Mouse (Mus musculus): ENCODE data around the gene Mcm2.

Mcm2 gene

GRCm38 (mm10) chr6:88886417-88886967 lies 12.1 kb downstream of the Mcm2 start:
- no peak for DNase-seq

- DNase-seq, result no peak
These were observed 12.8 kb downstream of the Mcm2 start for GRCm38 (mm10) chr6:88885644-88886416.

DNA sequence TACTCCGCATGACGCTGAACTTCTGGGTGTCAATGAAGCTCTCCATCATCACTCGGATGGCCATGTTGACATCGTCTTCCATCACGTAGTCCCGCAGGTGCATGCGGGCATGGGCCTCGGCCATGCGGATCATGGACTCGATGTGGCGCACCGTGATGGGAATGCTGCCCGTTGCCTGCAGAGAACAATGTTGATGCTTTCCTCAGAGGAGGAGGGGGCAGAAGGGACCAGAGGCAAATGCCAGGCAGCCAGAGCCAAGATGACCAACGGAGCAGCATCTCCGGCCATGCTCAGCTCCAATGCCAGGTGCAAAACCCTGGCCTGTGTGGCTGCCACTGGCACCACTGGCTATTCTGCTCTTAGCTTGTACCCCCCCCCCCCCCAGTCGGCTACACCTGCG lies 13.9 kb downstream of the Mcm2 start:
- DNase-seq, result no peak

- no peak for DNase-seq
These were observed 14.4 kb downstream of the Mcm2 start for GRCm38 (mm10) chr6:88884195-88884594.

DNA sequence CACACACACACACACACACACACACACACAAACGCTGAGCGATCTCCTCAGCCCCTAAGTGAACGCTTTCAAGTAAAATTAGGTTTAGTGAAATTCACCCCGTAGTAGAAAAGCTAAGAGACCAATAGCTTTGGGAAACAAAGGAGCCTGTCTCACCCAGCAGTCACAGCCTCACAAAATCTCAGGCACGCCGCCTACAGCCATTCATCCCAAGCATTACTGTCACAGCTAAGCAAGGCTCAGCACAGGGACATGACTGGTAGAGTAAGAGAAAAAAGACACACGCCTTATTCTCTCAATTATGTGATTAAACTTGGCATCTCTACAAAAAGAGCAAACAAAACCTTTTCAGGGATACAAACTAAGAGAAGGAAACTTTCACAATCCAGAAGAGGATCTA lies 17.2 kb downstream of the Mcm2 start:
- DNase-seq, result no peak

DNA sequence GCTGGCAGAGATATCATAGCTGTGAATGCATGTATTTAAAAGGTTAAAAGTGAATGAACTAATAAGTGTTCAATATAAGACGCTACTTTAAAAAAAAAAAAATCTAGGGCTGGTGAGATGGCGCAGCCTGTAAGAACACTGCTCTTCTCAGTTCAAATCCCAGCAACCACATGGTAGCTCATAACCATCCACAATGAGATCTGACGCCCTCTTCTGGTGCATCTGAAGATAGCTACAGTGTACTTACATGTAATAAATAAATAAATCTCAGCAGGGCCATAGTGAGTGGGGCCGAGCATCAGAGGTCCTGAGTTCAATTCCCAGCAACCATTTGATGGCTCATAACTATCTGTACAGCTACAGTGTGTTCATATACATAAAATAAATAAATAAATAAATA lies 19.1 kb downstream of the Mcm2 start:
- DNase-seq, result no peak

GRCm38 (mm10) chr6:88874868-88875508 lies 23.6 kb downstream of the Mcm2 start, which contains the start of gene Podxl2:
TSS of gene Podxl2 (minus strand) at chr6:88875044.
- peak; percentile 88 for DNase-seq

DNA sequence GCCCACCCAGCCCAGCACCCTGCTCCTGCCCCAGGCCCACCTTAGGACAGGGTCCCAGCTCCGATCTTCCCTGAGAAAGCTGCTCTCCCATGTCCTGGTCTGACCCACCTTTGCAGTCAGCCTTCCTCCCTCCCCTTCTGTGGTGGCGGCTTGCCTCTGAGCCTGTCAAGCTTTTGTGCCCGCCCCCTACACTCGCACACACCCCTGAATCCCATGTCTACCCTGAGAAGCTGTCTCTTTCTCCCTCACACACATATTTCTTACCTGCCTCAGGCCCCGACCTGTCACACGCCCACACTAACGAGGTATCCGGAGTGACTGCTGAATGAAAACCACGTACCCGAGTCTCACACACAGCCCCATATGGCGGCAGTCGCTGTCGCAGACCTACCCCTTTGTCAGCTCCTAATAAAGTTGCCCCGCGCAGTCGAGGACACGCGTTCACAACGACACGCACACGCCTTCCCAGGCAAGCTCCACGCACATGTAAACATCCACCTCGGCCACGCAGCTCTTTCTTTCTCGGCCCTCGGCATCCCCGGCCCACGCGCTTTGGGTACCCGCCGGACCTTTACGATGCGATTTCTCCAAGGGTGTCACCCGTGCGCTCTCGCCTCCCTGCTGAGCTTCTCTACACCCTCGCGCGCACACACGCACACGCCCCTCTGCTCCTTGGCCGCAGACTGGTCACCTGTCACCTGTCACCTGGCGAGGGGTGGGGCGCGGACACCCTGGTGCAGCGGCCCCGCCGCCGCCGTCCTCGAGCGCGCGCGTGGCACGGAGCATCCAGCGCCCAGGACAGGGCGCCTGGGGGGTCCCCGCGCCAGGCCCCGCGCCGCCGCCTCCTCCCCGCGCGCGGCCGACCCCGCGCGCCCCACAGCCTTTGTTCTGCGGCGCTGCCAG lies 24.4 kb downstream of the Mcm2 start:
- DNase-seq, result peak; percentile 42

- no peak for DNase-seq
These were observed 25.8 kb downstream of the Mcm2 start for GRCm38 (mm10) chr6:88872811-88873210.

- DNase-seq, result peak; percentile 67
These were observed 27.0 kb downstream of the Mcm2 start for GRCm38 (mm10) chr6:88871546-88871945.

DNA sequence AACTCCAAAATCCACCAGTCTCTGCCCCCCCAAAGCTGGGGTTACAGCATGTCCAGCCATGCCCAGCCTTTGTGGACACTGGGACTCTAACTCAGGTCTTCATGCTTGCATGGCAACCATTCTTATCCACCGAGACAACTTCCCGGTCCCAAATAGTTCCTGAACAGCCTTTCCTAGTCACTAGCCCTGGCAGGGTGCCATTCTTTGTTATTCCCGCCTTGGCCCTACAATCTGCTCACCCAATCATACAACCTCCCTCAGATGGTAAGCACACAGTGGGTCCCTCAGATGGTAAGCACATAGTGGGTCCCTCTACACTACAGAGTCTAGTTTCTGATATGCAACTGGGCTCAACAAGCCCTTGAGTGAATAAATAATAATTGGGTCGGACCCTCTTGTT lies 28.0 kb downstream of the Mcm2 start:
- peak; percentile 41 for DNase-seq

DNA sequence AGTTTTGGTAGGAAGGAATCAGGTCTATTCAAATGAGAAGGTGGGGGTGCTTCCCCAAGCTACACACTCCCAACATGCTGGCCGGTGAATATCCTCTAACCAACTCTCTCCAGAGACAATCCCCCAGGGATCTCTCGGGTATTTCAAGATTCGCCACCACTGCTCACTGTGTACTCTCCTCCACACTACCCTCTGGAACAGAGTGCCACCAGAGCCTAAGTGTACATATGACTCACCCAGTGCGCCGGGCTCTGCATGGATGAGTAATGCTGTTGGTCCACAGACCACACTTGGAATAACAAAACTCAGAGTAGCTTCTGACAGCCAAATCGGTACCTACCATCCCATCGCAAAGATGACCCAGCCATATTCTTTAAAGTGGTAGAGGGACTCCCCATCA lies 29.1 kb downstream of the Mcm2 start:
- no peak for DNase-seq

DNA sequence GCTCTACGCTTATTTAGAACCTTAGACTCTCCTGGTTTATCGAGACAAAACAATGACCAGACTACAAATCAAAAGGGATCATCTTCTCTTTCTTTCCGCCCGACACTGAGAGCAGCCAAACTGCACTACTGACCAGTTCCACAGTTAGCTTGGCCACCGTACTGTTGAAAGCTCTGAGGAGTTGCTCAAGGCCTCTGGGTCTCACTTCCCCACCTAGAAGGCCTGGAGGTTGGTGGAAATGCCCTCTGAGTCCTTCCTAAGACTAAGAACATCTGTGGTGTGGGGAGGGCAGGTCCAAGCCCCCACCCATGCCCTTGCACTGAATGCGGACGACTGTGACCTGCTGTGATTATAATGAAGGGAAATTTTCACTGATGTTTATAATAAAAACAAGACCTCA lies 32.9 kb downstream of the Mcm2 start:
- no peak for DNase-seq

- no peak for DNase-seq
These were observed 37.7 kb downstream of the Mcm2 start for GRCm38 (mm10) chr6:88860914-88861313.

DNA sequence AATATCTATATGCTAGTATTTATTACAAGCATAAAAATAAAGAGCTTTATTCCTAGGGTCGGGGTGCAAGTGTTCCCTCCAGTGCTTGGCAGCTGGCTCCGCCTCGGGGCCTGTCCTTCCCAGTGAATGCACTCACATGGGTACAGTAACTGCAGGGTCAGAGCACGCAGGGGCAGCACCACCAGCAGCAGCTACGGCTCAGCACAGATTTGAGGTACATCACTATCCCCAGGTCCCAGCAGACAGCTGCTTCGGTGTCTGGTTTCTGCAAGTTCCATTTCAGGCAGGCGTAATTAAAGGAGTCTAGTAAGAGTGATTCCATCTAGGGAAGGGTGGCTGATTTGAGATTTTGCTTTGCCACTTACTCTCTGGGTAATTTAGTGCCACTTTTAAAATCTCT lies 40.2 kb downstream of the Mcm2 start:
- DNase-seq, result no peak

DNA sequence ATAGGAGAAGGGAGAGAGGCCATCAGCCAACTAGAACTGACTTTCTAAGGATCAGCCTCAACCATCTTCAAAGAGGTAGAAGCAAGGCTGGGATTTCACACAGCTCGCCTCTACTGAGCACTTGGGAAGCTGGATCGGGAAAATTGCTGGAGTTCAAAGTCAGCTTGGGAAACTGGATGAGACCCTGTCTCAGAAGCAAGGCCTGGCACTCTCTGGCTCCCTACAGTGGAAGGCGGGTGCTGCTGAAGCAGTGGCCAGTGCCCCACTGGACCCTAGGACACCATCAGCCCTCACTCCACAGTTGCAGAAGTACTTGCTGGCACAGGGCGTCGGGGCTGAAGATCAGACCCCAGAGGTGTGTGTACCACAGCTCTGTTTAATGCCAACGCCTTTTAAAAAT lies 40.8 kb downstream of the Mcm2 start:
- DNase-seq, result no peak

GRCm38 (mm10) chr6:88857249-88857648 lies 41.3 kb downstream of the Mcm2 start:
- DNase-seq, result no peak

DNA sequence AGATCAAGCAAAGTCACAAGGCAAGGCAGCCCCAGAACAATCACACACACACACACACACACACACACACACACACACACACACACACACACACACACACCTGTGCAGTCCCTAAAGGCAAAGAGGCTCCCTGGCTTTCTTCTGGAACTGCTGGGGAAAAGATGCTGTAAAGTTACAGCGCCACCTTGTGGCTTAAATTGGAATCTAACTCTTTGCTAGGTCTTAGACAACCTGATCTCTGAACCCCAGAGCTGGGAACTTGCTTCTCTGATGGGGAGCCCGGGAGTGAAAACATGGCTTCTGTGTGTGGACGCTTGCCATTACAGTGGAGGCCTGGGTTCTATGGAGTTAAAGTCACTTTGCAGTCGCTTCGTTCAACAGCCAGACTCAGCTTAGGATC lies 42.9 kb downstream of the Mcm2 start:
- DNase-seq, result peak; percentile 53

GRCm38 (mm10) chr6:88854509-88854908 lies 44.1 kb downstream of the Mcm2 start:
- DNase-seq, result no peak

DNA sequence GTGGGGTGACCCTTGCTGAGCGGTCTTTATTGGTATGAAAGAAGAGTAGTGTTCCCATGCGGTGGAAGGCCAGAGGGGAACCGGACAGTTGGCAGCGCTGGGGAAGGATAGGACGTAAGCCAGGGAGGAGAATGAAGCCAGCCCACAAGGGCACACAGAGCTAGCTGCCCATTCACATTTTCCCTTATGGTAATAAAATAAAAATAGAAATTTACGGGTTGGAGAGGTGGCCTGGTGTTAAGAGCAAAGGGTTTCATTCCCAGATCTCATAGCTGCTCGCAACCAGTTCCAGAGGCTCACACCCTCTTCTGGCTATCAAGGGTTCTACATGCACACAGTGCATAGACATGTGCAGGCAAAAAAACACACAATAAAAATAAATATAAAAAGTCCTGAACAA lies 48.5 kb downstream of the Mcm2 start:
- DNase-seq, result no peak

- DNase-seq, result no peak
These were observed 49.3 kb downstream of the Mcm2 start for GRCm38 (mm10) chr6:88849270-88849669.

GRCm38 (mm10) chr6:88847571-88847970 lies 51.0 kb downstream of the Mcm2 start:
- no peak for DNase-seq

DNA sequence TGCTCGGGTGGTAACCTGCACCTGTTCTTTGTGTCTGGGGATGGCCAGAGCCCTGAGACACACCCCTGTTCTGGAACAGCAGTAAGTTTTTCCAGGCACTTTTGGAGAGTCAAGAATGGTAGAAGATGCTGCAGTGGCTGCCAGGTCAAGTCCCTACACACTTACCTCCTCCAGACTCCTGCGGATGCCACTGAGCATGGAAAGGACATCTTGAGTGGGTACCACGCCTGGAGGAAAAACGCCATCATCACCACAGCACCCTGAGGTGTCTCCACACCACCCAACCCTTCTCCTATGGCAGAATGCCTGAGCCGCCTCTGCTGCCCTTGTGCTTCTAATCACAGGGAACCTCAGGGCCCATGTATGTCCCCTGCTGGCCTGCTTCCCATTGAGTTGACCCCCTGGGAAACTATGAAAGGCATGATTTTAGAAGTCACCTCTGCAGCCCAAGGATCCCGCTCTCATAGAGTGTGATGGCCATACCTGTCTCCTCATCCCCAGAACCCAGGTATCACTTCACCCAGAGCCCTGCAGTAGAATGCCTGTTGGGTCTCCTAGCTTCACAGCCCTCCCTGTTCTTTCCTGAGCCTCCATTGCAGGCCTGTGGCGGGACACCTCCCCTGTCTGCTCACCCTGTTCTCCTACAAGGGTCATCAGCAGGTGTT lies 53.5 kb downstream of the Mcm2 start:
- DNase-seq, result no peak

Measured in right cerebral cortex, postnatal 14 days (tissue).